Mouse (Mus musculus): ENCODE data around the gene Ldb3.

DNA sequence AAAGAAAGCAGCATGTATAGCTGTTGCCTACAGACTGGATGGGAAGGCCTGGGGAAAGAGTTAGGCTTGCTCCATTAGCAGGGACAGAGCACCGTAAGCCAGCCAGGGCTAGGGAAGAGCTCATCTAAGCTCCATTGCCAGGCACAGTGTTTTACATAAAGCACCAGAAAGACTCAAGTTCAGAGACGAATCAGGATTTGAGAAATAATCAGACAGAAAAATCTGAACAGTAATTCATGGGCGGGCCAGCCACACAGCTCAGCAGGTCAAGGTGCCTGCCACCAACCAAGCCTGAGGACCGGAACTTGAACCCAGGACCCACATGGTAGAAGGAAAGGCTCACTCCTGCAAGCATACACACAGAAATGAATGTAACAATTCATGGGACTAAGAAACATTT, 88.8 kb downstream of the Ldb3 start:
- TF ChIP-seq GATA1 (IDR thresholded peaks at IDR 0.05; ENCODE audit: low read length) (no peak), TAL1 (IDR thresholded peaks at IDR 0.05; ENCODE audit: low read length) (no peak)

Data from erythroblast, embryonic 14.5 days (primary cell).